Mouse (Mus musculus): ENCODE measurements around the gene Naa38.

Gene Naa38

GRCm38 (mm10) chr11:69415668-69416451 lies 20.6 kb downstream of the Naa38 start:
- peak; percentile 76 for DNase-seq

- no peak for DNase-seq
Observed at GRCm38 (mm10) chr11:69416509-69416908, 21.2 kb downstream of the Naa38 start.

GRCm38 (mm10) chr11:69416921-69417448 lies 21.7 kb downstream of the Naa38 start:
- DNase-seq: no peak

- peak; percentile 72 for DNase-seq
Observed at GRCm38 (mm10) chr11:69417449-69418384, 22.4 kb downstream of the Naa38 start.

GRCm38 (mm10) chr11:69418481-69419442 lies 23.5 kb downstream of the Naa38 start:
- peak; percentile 92 for DNase-seq

- peak; percentile 64 for DNase-seq
Observed at GRCm38 (mm10) chr11:69419443-69419812, 24.1 kb downstream of the Naa38 start.

- peak; percentile 54 for DNase-seq
Observed at GRCm38 (mm10) chr11:69419813-69420553, 24.7 kb downstream of the Naa38 start.

GRCm38 (mm10) chr11:69420554-69421000 lies 25.3 kb downstream of the Naa38 start:
- DNase-seq: no peak

GRCm38 (mm10) chr11:69421131-69421977 lies 26.1 kb downstream of the Naa38 start:
- DNase-seq: no peak

GRCm38 (mm10) chr11:69422842-69423241 lies 27.6 kb downstream of the Naa38 start:
- DNase-seq: no peak

- DNase-seq: no peak
Observed at GRCm38 (mm10) chr11:69423885-69424284, 28.6 kb downstream of the Naa38 start.

GRCm38 (mm10) chr11:69426246-69426645 lies 31.0 kb downstream of the Naa38 start:
- no peak for DNase-seq

GRCm38 (mm10) chr11:69428751-69429150 lies 33.5 kb downstream of the Naa38 start:
- DNase-seq: peak; percentile 43

- DNase-seq: no peak
Observed at GRCm38 (mm10) chr11:69429313-69429712, 34.0 kb downstream of the Naa38 start.

GRCm38 (mm10) chr11:69430631-69431030 lies 35.3 kb downstream of the Naa38 start:
- DNase-seq: no peak

GRCm38 (mm10) chr11:69431829-69432639 lies 36.7 kb downstream of the Naa38 start:
- peak; percentile 79 for DNase-seq

GRCm38 (mm10) chr11:69432640-69432982 lies 37.3 kb downstream of the Naa38 start:
- no peak for DNase-seq

- DNase-seq: no peak
Observed at GRCm38 (mm10) chr11:69433189-69433588, 37.9 kb downstream of the Naa38 start.

GRCm38 (mm10) chr11:69437291-69437690 lies 42.0 kb downstream of the Naa38 start:
- DNase-seq: no peak

- no peak for DNase-seq
Observed at GRCm38 (mm10) chr11:69443328-69443727, 48.0 kb downstream of the Naa38 start.

All from thymus, postnatal 25 days (tissue).